Mouse (Mus musculus) small intestine, adult 2 months (tissue): ENCODE measurements around the gene Ccl28.

Source experiments
- CTCF ChIP-seq: fragments of 200-500 bp; IDR thresholded peaks from 2 replicates; pipeline ENCODE4 v1.5.1; 2012; ENCODE audit warnings: low read depth, mild to moderate bottlenecking, control low read depth, inconsistent platforms, low read length, moderate library complexity, mixed read lengths; ENCODE audit not compliant: insufficient replicate concordance, insufficient read length; ENCODE audit errors: extremely low read depth
- POLR2A ChIP-seq: fragments of 200-500 bp; IDR thresholded peaks from 2 replicates; pipeline ENCODE4 v1.6.1; 2012; ENCODE audit warnings: low read depth, mild to moderate bottlenecking, control low read depth, inconsistent platforms, low read length, moderate library complexity

GRCm38 (mm10) chr13:119646511-119646910, 22.9 kb downstream of the Ccl28 start:
- no peak for TF ChIP-seq POLR2A
- no peak for TF ChIP-seq CTCF
